Mouse (Mus musculus) heart, embryonic 15.5 days (tissue): ENCODE measurements around the gene Myh6. TPM values are rescaled to one million over a fixed set of nuclear protein-coding genes. Genes with fewer than 3 reads are reported as not detected.

Experiments used
- ATAC-seq: fragments of 200-750 bp; cut with Nextera tagmentation; replicated peaks from 2 replicates; pipeline ENCODE4 v1.8.0; 2017; ENCODE audit warnings: low read depth, moderate TSS enrichment; ENCODE audit not compliant: insufficient number of reproducible peaks, insufficient read depth, low FRiP score
- H3K27ac ChIP-seq: fragments of 300-500 bp; sonication (generic); 2 replicates; pipeline ENCODE4 v1.5.1; 2015; ENCODE audit warnings: mild to moderate bottlenecking, inconsistent platforms
- H3K27me3 ChIP-seq: fragments of 300-500 bp; sonication (generic); 2 replicates; pipeline ENCODE4 v1.6.1; 2015; ENCODE audit warnings: inconsistent platforms
- H3K36me3 ChIP-seq: fragments of 300-500 bp; sonication (generic); 2 replicates; pipeline ENCODE4 v1.6.1; 2015; ENCODE audit warnings: mild to moderate bottlenecking, inconsistent platforms
- H3K4me1 ChIP-seq: fragments of 300-500 bp; sonication (generic); replicated peaks from 2 replicates; pipeline ENCODE4 v1.6.1; 2015; ENCODE audit warnings: inconsistent platforms
- H3K4me2 ChIP-seq: fragments of 300-500 bp; sonication (generic); 2 replicates; pipeline ENCODE4 v1.6.1; 2015; ENCODE audit warnings: inconsistent platforms, mild to moderate bottlenecking, moderate library complexity
- H3K4me3 ChIP-seq: fragments of 300-500 bp; sonication (generic); 2 replicates; pipeline ENCODE4 v1.5.1; 2015; ENCODE audit warnings: mild to moderate bottlenecking, inconsistent platforms
- H3K9ac ChIP-seq: fragments of 300-500 bp; sonication (generic); 2 replicates; pipeline ENCODE4 v1.6.1; 2015; ENCODE audit warnings: mild to moderate bottlenecking, inconsistent platforms
- H3K9me3 ChIP-seq: fragments of 300-500 bp; sonication (generic); replicated peaks from 2 replicates; pipeline ENCODE4 v1.6.1; 2016; ENCODE audit warnings: inconsistent platforms
- WGBS: fragments of 180-500 bp; shearing (Covaris S2); methylation state at CpG from one replicate; pipeline ENCODE4 v1.1.7; 2015; ENCODE audit warnings: mixed read lengths; 5-methylcytosine and 5-hydroxymethylcytosine counted together
- polyA plus RNA-seq: library from polyadenylated mRNA; unstranded; fragments of >200 nt; fragmentation: Nextera tagmentation; extraction: Ambion mirVana; gene quantifications from 2 replicates; pipeline ENCODE4 v1.2.1, GENCODE M21; 2015

The Myh6 gene
- 2,004 and 2,041 TPM in 2 replicates for polyA plus RNA-seq

GRCm38 (mm10) chr14:54966320-54966977 is at the start of gene Myh6:
Myh6 (minus strand) TSS chr14:54966927.
- ATAC-seq: peak; percentile 41
- Histone ChIP-seq H3K9me3 (no peaks in the 10 kb centered on the region), H3K27ac (peak within 1 kb of the TSS; percentile 90), H3K4me2 (peak within 1 kb of the TSS; percentile 56), H3K4me1 (peaks cover 39% of the 10 kb centered on the region), H3K9ac (peak within 1 kb of the TSS; percentile 46), H3K36me3 (peaks cover 10% of the 10 kb centered on the region), H3K4me3 (peak within 1 kb of the TSS; percentile 51), H3K27me3 (no peaks in the 10 kb centered on the region)
- 38% methylated on average over 7 of the region's 7 CpGs for WGBS

GRCm38 (mm10) chr14:55015767-55016111 is 49.0 kb upstream of the Myh6 start:
- Histone ChIP-seq H3K9ac (peak overlapping the region; percentile 79), H3K9me3 (no peaks in the 10 kb centered on the region), H3K36me3 (peaks cover 18% of the 10 kb centered on the region), H3K4me3 (peak overlapping the region; percentile 78), H3K4me1 (peaks cover 3% of the 10 kb centered on the region; the same call in 1 of the 2 replicates), H3K27ac (peak overlapping the region; percentile 74), H3K27me3 (no peaks in the 10 kb centered on the region), H3K4me2 (peak overlapping the region; percentile 71)
- WGBS: under 1% methylated on average over 17 of the region's 17 CpGs
- no peak; the same call in 1 of the 2 replicates for ATAC-seq

GRCm38 (mm10) chr14:55014991-55015766 is 48.5 kb upstream of the Myh6 start, which contains the start of gene Ngdn:
Ngdn (plus strand) TSS chr14:55015454.
- H3K9ac ChIP-seq: peak within 1 kb of the TSS; percentile 79
- WGBS: under 1% methylated on average over 36 of the region's 36 CpGs

GRCm38 (mm10) chr14:55014591-55014990 is 47.9 kb upstream of the Myh6 start:
- Histone ChIP-seq H3K4me1 (peaks cover 9% of the 10 kb centered on the region), H3K9me3 (no peaks in the 10 kb centered on the region), H3K27ac (peak overlapping the region; percentile 95), H3K27me3 (no peaks in the 10 kb centered on the region), H3K4me2 (peak overlapping the region; percentile 75), H3K4me3 (peak overlapping the region; percentile 56), H3K9ac (peak overlapping the region; percentile 68), H3K36me3 (peaks cover 17% of the 10 kb centered on the region)
- ATAC-seq: peak; percentile 41
- under 1% methylated on average over 27 of the region's 27 CpGs for WGBS

More at GRCm38 (mm10) chr14:55014991-55015766, 48.5 kb upstream of the Myh6 start, which contains the start of gene Ngdn:
- Histone ChIP-seq H3K27ac (peak within 1 kb of the TSS; percentile 95), H3K36me3 (peaks cover 17% of the 10 kb centered on the region), H3K4me3 (peak within 1 kb of the TSS; percentile 78), H3K4me1 (peaks cover 4% of the 10 kb centered on the region; the same call in 1 of the 2 replicates), H3K27me3 (no peaks in the 10 kb centered on the region), H3K4me2 (peak within 1 kb of the TSS; percentile 75), H3K9me3 (no peaks in the 10 kb centered on the region)
- peak; percentile 94 for ATAC-seq

GRCm38 (mm10) chr14:55011116-55011515 is 44.4 kb upstream of the Myh6 start:
- Histone ChIP-seq H3K9ac (no peak overlapping the region), H3K27me3 (no peaks in the 10 kb centered on the region), H3K27ac (no peak overlapping the region), H3K4me3 (no peak overlapping the region), H3K9me3 (no peaks in the 10 kb centered on the region), H3K4me2 (no peak overlapping the region), H3K36me3 (no peaks in the 10 kb centered on the region), H3K4me1 (peaks cover 27% of the 10 kb centered on the region)
- no peak for ATAC-seq
- 78% methylated on average over 4 of the region's 4 CpGs for WGBS

- no peaks in the 10 kb centered on the region for H3K36me3 ChIP-seq
- peaks cover 47% of the 10 kb centered on the region for H3K4me1 ChIP-seq
- no peak overlapping the region for H3K9ac ChIP-seq
- H3K4me3 ChIP-seq: no peak overlapping the region
- 64% methylated on average over 8 of the region's 8 CpGs for WGBS
- no peaks in the 10 kb centered on the region for H3K27me3 ChIP-seq
- ATAC-seq: no peak
- no peaks in the 10 kb centered on the region for H3K9me3 ChIP-seq
- no peak overlapping the region for H3K4me2 ChIP-seq
- H3K27ac ChIP-seq: peak overlapping the region; percentile 76
Observed at GRCm38 (mm10) chr14:55008417-55008816, 41.7 kb upstream of the Myh6 start.

GRCm38 (mm10) chr14:55007120-55007908 is 40.6 kb upstream of the Myh6 start:
- H3K9me3 ChIP-seq: no peaks in the 10 kb centered on the region
- peaks cover 58% of the 10 kb centered on the region for H3K4me1 ChIP-seq
- 0 out of 2 replicates have a peak overlapping the region, but pooled peaks have one; percentile 12 for H3K27ac ChIP-seq
- no peaks in the 10 kb centered on the region for H3K27me3 ChIP-seq
- 83% methylated on average over 9 of the region's 9 CpGs for WGBS
- no peak overlapping the region for H3K9ac ChIP-seq
- no peak overlapping the region for H3K4me2 ChIP-seq
- H3K36me3 ChIP-seq: no peaks in the 10 kb centered on the region
- no peak for ATAC-seq
- H3K4me3 ChIP-seq: no peak overlapping the region

GRCm38 (mm10) chr14:55006541-55006940 is 39.8 kb upstream of the Myh6 start:
- ATAC-seq: no peak

GRCm38 (mm10) chr14:55005967-55006366 is 39.2 kb upstream of the Myh6 start:
- Histone ChIP-seq H3K27ac (peak overlapping the region; percentile 99), H3K4me2 (no peak overlapping the region), H3K27me3 (no peaks in the 10 kb centered on the region), H3K9ac (no peak overlapping the region), H3K9me3 (no peaks in the 10 kb centered on the region), H3K4me1 (peaks cover 66% of the 10 kb centered on the region), H3K4me3 (no peak overlapping the region), H3K36me3 (no peaks in the 10 kb centered on the region)
- 75% methylated on average over 8 of the region's 8 CpGs for WGBS
- ATAC-seq: no peak

More at GRCm38 (mm10) chr14:55006541-55006940, 39.8 kb upstream of the Myh6 start:
- Histone ChIP-seq H3K9me3 (no peaks in the 10 kb centered on the region), H3K27me3 (no peaks in the 10 kb centered on the region), H3K9ac (no peak overlapping the region), H3K4me3 (no peak overlapping the region), H3K4me2 (no peak overlapping the region), H3K27ac (peak overlapping the region; percentile 99), H3K36me3 (no peaks in the 10 kb centered on the region), H3K4me1 (peaks cover 63% of the 10 kb centered on the region)
- WGBS: 66% methylated on average over 3 of the region's 3 CpGs

- Histone ChIP-seq H3K36me3 (no peaks in the 10 kb centered on the region), H3K27ac (peak overlapping the region; percentile 99), H3K27me3 (no peaks in the 10 kb centered on the region), H3K9ac (no peak overlapping the region), H3K4me2 (no peak overlapping the region; the same call in 1 of the 2 replicates), H3K9me3 (no peaks in the 10 kb centered on the region), H3K4me1 (peaks cover 66% of the 10 kb centered on the region), H3K4me3 (no peak overlapping the region)
- no peak for ATAC-seq
- 42% methylated on average over 2 of the region's 2 CpGs for WGBS
Observed at GRCm38 (mm10) chr14:55005506-55005905, 38.8 kb upstream of the Myh6 start.
